Mouse (Mus musculus): ENCODE data around the gene Ccl17.

GRCm38 (mm10) chr8:94857011-94857345, 46.7 kb downstream of the Ccl17 start:
- TF ChIP-seq CTCF (IDR thresholded peaks at IDR 0.05; ENCODE audit: extremely low read depth, insufficient read depth, low read length), result no peak
- no peak for TF ChIP-seq POLR2A (IDR thresholded peaks at IDR 0.05; ENCODE audit: extremely low read depth, insufficient read depth, low read length)
